Mouse (Mus musculus): ENCODE results near the gene Usp32.

DNA sequence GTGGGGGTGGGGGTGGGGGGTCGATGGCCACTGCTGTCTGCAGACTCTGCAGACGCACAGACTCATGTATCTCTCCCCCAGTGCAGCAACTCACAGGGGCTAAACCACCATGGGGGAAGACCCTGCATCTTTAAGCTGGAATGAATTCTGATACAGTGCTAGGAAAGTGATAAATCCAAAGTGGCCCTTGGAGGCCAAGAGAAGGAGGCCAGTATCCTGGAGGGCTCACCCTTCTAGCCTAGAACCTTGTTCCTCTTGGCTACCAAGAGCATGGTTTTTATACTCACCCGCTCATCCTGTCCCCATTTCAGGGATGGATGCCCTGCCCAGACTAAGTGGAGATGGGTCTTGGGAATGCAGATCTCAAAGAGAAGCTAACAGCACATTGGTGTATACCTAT, 179.7 kb downstream of the Usp32 start:
- TF ChIP-seq CTCF (IDR thresholded peaks at IDR 0.05) (no peak), EP300 (IDR thresholded peaks at IDR 0.05) (no peak)
